Mouse (Mus musculus): ENCODE data around the gene Slc23a3.
A peak's percentile ranks its signal among the peaks of the same experiment; 100 is the strongest.

DNA sequence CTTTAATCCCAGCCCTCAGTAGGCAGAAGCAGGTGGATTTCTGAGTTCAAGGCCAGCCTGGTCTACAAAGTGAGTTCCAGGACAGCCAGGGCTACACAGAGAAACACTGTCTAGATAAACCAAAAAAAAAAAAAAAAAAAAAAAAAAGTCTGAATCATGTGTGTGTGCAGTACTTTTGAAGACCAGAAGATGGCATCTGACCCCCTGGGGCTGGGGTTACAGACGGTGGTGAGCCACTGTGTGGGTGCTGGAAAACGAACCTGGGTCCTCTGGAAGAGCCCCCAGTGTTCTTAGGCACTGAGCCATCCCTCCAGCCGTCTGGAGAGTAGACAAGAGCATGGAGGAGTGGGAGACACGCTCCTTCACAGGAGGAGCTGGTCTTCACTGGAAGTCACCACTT is 48.5 kb upstream of the Slc23a3 start:
- TF ChIP-seq CTCF (conservative IDR thresholded peaks at IDR 0.05; ENCODE audit: insufficient read depth, insufficient read length, low read depth, low read length): 0 out of 2 replicates have a peak, but pooled peaks have one; percentile 12
- TF ChIP-seq POLR2A (IDR thresholded peaks at IDR 0.05; ENCODE audit: low read depth, low read length): no peak

All from kidney, adult 2 months (tissue).